Mouse (Mus musculus): Measurements from ENCODE around the gene Fbln5. TPM values are rescaled to one million over a fixed set of nuclear protein-coding genes. Genes with fewer than 3 reads are reported as not detected.

Fbln5 gene
- total RNA-seq, 2 experiments from 2014 or later: not detected

DNA sequence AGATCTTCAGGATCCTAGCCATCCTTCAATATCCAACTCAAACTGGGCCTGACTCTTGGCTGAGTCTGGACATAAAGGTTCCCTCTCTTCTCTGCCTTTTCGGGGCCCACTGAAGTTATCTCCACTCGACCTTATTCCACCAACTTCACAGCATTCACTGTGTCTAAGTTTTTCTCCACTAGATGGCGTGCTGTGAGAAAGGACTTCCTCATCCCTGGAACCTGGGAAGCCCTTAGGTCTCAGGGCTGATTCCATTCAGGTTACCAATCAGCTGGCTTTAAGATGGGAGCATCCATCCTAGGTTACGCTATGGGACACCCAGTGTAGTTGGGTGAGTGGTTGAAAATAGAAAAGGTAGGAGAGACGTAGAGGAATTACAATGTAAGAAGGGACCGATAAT is 7.7 kb downstream of the Fbln5 start:
- ATAC-seq (replicated peaks; ENCODE audit: poor library complexity): peak; percentile 87

GRCm38 (mm10) chr12:101810515-101810914 is 8.3 kb downstream of the Fbln5 start:
- ATAC-seq (replicated peaks; ENCODE audit: poor library complexity): no peak

- no peak for ATAC-seq (replicated peaks; ENCODE audit: poor library complexity)
Observed at GRCm38 (mm10) chr12:101807400-101807799, 11.5 kb downstream of the Fbln5 start.

GRCm38 (mm10) chr12:101802445-101802844 is 16.4 kb downstream of the Fbln5 start:
- peak; percentile 71 for ATAC-seq (replicated peaks; ENCODE audit: poor library complexity)

DNA sequence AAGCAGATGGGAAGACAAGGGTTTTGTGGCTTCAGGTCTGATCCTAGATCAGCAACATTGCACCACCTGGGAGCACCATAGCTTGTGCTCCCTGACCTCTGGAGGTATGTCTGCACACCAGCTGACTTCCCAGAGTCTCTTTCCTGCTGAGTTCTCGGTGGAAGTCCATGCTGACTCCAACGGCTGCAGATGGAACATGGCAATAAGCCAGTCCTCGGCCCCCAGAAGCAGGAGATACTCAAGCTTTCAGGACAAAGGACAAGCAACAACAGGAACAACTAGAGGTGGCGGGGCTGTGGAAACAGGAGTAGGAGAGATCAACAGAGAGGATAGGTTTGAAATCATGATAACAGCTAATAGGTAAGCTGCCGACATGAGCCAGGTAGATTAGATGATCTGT is 17.1 kb downstream of the Fbln5 start:
- ATAC-seq (replicated peaks; ENCODE audit: poor library complexity): no peak

DNA sequence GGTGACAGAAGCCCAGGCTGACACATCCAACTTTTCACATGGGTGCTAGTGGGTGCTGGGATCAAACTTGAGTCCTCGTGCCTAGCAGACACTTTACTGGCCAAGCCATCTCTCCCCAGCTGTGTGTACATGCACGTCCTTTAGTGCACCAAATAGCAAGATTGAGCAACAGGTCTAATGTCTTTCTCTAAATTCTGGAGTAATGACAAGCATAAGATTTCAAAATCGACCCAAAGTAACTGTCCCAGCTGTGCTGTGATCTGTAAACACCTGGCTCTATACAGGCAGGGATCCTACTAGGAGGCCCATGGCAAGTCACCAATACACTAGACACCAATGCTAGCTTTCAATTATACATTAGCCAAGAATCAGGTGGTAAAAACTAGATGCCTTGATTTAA is 17.8 kb downstream of the Fbln5 start:
- ATAC-seq (replicated peaks; ENCODE audit: poor library complexity): no peak

- no peak for ATAC-seq (replicated peaks; ENCODE audit: poor library complexity)
Observed at GRCm38 (mm10) chr12:101798189-101798922, 20.5 kb downstream of the Fbln5 start.

GRCm38 (mm10) chr12:101794458-101794857 is 24.4 kb downstream of the Fbln5 start:
- ATAC-seq (replicated peaks; ENCODE audit: poor library complexity): no peak

- ATAC-seq (replicated peaks; ENCODE audit: poor library complexity): no peak
Observed at GRCm38 (mm10) chr12:101793221-101793621, 25.6 kb downstream of the Fbln5 start.

DNA sequence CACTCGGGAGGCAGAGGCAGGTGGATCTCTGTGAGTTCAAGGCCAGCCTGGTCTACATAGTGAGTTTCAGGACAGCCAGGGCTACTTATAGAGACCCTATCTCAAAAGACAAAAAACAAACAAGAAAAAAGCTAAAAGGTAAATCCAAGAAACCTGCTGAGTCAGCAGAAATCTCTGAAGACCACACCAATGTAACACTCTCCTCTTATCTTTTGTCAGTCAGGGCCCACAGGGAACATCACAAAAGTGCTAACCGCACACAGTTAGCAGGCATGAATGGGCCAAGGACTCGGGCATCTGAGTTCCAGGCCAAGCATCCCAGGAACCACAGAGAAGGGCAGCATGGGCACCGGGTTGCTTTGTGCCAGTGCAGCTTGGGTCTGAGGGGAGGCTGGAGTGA is 26.2 kb downstream of the Fbln5 start:
- no peak for ATAC-seq (replicated peaks; ENCODE audit: poor library complexity)

DNA sequence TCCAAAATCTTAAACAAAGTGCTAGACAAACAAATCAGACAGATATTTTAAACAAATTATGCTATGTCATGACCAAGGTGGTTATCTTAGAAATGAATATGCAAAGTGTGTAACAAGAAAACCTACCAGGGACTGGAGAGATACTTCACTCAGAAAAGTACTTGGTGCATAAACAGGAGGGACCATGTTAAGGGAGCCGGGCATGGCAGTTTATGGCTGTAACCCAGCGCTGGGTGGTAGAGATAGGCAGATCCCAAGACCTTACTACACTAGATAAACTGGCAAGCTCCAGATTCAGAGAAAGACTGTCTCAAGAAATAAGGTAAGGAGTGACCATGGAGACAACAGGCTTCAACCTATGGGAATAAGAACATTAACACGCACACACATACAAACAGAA is 29.1 kb downstream of the Fbln5 start:
- peak; percentile 54; the same call in 1 of the 2 replicates for ATAC-seq (replicated peaks; ENCODE audit: poor library complexity)

DNA sequence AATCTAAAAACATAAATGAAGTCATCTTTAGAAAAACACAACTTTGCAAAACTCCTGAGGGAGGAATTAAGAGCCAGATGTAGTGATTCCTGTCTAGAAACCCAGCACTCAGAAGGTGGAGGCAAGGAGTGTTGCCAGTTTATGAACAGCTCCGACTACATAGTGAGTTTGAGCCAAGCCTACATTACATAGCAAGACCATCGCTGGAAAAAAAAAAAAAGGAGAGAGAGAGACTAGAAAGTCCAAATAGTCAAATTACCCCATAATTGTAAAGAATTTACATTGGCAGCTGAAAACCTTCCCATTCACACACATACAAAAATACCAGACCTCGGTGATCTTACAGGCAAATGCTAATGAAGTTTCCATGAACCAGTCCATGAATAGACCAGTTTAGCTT is 29.6 kb downstream of the Fbln5 start:
- no peak for ATAC-seq (replicated peaks; ENCODE audit: poor library complexity)

DNA sequence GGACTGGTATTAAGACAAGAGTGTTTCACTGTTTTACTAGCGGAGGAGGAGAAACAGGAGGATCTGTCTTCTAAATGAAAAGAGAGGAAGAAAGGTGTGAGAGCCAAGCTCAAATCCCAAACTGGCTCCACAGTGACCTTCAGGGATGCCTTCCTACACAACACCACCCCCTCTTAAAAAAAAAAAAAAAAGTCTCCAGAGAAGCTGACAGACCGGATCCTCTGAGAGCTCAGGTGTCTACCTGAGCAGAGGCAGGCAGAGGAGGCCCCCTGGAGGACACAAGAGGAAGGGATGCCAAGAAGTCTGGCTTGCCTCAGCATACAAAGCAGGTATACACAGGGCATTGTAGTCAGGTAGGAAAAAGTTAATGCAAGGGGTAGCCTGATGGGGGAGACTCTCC is 36.1 kb downstream of the Fbln5 start:
- ATAC-seq (replicated peaks; ENCODE audit: poor library complexity): no peak

DNA sequence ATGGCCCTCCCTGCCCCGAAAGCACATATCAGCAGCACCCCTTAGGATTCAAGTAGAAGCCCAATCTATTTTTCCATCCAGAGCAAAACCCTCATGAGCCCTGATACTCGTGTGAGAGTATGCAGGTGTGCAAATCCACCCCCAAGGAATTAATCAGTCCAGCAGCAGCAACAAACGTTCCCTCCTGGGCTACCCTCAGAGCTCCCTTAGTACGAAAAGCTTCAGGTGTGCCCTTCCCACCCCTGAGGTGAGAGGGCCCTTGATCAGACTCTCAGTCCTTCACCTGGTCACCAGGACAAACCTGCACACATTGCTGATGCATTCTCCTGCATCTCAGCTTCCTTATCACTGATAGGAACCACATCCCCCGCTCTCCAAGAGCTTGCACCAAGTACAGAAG is 37.9 kb downstream of the Fbln5 start:
- ATAC-seq (replicated peaks; ENCODE audit: poor library complexity): no peak

- no peak for ATAC-seq (replicated peaks; ENCODE audit: poor library complexity)
Observed at GRCm38 (mm10) chr12:101777613-101778325, 41.1 kb downstream of the Fbln5 start.

GRCm38 (mm10) chr12:101776383-101776782 is 42.5 kb downstream of the Fbln5 start:
- no peak for ATAC-seq (replicated peaks; ENCODE audit: poor library complexity)

DNA sequence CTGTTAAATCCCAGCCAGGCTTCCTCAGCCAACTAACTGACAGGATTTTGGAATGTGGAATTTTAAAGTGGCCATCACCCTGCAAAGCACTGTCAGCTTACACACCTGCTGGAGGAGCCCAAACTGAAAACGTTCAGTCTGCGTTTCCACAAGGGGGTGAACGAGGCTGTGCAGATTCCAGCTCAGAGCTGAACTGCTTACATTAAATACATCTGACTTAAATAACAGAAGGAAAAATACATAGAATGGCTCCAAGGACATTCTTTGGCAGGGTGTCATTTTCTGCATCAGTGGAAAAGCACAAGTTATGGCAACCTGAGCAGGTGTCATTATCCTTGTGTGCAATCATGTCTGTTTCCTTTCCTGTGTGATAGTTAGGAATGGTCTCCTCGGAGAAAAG is 44.7 kb downstream of the Fbln5 start:
- ATAC-seq (replicated peaks; ENCODE audit: poor library complexity): no peak

- no peak for ATAC-seq (replicated peaks; ENCODE audit: poor library complexity)
Observed at GRCm38 (mm10) chr12:101772962-101773361, 45.9 kb downstream of the Fbln5 start.

GRCm38 (mm10) chr12:101770283-101771015 is 48.4 kb downstream of the Fbln5 start:
- ATAC-seq (replicated peaks; ENCODE audit: poor library complexity): no peak

DNA sequence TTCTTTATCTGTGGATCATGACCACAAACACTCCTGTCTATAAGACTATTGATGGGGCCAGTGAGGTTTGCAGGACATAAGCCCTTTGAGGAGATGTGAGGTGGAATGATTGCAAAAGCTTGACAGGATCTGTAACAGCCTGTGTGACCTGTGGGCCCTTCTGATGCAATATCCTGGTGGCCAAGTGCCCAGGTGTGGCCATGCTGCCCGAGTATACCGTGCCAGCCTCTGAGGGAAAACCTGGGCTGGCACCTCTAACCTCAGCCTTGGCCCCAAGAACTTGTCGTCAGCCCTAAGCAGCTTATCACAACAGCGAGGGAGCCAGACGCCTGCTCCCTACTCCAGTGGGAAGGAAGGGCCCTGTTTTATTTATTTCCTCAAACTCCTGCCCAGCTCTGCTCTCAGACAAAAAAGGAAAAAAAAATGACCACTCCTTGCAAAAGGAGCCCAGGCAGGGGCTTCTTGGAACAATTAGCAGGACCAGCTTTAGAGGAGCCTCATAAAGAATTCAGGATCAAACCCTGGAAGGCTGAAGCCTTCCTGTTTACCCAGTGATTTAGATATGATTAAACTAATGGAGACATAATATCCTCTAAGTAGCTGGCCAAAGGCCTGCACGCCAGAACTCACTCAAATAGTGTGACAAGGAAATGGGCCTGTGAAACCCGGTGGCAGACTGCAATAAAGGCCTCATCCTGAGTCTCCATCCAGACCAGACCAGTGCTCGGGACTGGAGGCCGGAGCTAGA is 51.4 kb downstream of the Fbln5 start:
- no peak for ATAC-seq (replicated peaks; ENCODE audit: poor library complexity)

- no peak for ATAC-seq (replicated peaks; ENCODE audit: poor library complexity)
Observed at GRCm38 (mm10) chr12:101766228-101766852, 52.5 kb downstream of the Fbln5 start.

All from megakaryocyte progenitor cell, adult 5-6 weeks (primary cell).